Mouse (Mus musculus): ENCODE measurements at regions not wholly inside any gene's neighbourhood (a gene's known extent, or its start where the extent isn't known, plus 50 kb on each side); places are given as distances from the start of the nearest gene placed in this dataset.
"Not testable (repeated sequence)": the region's sequence is repeated elsewhere in the genome, so short reads cannot be mapped to it uniquely, and the experiment has no call there.

GRCm38 (mm10) chr4:131405376-131406017, 432.6 kb downstream of the Ptpru start:
- DNase-seq (ENCODE audit: extremely low read depth, insufficient read length, low spot score), result no peak

DNA sequence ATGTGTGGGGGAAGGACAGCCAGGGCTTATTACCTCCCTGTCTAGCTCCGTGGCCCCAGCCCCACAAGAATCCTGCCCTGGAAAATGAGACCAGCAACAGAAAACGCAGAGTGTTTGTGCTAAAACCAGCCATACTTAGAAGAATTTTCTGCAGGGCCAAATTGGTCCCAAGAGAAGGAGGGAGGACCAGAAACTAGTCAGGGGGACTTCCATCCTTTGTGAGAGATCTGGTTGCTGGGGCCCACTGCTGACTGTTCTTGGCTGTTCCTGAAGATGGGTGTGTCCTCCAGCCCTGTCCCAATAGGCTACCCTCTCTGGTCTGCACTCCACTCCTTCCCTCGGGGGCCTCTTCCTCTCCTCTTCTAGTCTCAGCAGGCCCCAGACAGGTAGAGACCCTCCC, 430.6 kb downstream of the Ptpru start:
- DNase-seq (ENCODE audit: extremely low read depth, insufficient read length, low spot score), result no peak

GRCm38 (mm10) chr4:131408644-131409043, 429.4 kb downstream of the Ptpru start:
- no peak for DNase-seq (ENCODE audit: extremely low read depth, insufficient read length, low spot score)

DNA sequence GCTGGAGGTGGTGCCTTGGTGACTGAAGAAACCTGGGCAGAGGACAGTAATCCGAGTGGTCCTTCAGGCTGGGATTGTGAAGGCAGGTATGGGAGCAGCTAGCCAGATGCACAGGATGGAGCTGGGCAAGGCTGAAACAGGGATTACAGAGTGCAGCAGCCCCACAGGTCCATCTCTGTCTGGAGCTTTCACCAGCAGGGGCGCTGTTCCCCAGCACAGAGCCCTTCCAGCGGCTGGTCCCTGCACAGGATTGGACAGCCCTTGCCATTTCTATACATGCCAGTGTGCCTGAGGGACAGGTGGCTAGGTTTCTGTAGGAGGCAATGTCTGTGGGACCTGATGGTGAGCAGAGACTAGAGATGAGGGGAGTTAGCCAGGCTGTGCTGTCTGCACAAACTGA, 428.3 kb downstream of the Ptpru start:
- DNase-seq (ENCODE audit: extremely low read depth, insufficient read length, low spot score), result no peak

- no peak for DNase-seq (ENCODE audit: extremely low read depth, insufficient read length, low spot score)
These were observed 426.2 kb downstream of the Ptpru start for GRCm38 (mm10) chr4:131411936-131412335.

- DNase-seq (ENCODE audit: extremely low read depth, insufficient read length, low spot score), result no peak
These were observed 424.7 kb downstream of the Ptpru start for GRCm38 (mm10) chr4:131413380-131413779.

DNA sequence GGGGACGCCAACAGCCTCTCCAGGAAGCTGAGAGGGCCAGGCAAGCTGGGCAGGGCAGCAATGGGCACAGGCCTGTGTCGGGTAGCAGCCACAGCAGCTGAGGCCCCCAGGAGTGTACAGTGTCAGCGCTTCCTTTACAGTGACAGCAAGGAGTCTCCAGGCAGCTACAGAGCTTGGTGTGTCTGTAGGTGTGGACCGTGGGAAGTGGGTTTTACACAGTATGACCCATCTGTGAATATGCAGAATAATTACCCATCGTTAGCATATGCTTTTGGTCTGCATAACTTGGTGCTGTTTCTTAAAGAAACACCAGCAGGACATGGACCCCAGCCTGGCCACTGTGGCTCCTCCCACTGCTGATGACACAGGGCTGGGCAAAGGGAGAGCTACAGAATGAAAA, 422.6 kb downstream of the Ptpru start:
- DNase-seq (ENCODE audit: extremely low read depth, insufficient read length, low spot score), result no peak

DNA sequence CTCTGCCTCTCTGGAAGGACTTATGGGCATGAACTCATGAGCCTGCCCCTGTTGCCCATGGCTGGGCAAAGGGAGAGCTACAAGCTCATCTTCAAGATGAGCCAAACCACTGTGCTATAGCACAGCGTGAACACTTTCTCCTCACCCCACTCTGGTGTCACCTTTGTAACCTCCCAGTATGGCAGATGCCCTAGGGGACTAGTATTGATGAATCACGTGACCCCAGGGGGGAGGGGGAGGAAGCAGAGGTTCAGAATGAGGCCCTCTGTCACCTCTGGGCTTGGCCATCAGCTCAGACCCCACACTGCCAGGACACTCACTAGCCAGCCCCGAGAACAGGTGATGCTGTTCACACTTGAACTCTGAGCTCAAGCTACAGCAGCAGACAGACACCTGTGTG, 421.9 kb downstream of the Ptpru start:
- no peak for DNase-seq (ENCODE audit: extremely low read depth, insufficient read length, low spot score)

DNA sequence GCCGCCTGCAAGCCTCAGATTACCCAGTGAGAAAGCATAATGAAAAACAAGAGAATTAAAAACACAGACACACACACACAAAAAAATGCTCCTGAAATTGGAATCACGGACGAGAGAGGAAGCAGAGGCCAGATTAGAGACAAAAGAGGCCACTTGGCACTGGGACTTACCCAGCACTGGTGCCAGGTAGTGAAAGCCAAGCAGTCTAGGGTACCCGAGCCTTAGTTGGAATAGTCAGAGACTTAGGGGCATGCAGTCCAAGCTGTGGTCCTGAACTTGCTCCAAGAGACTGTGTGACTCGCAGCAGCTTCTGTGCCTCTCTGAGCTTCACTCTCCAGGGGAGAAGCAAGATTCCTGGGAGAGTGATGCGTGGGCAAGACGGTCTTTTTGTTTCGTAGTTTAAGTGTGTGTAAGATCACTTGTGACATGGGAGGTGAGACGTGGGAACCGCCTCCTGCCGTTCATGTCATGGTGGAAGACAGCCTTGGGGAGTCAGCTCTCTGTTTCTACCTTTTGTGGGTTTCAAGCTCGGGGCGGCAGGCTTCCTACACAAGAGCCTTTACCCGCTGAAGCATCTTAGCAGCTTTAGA, 420.8 kb downstream of the Ptpru start:
- no peak for DNase-seq (ENCODE audit: extremely low read depth, insufficient read length, low spot score)

- no peak for DNase-seq (ENCODE audit: extremely low read depth, insufficient read length, low spot score)
These were observed 412.8 kb downstream of the Ptpru start for GRCm38 (mm10) chr4:131425311-131425710.

DNA sequence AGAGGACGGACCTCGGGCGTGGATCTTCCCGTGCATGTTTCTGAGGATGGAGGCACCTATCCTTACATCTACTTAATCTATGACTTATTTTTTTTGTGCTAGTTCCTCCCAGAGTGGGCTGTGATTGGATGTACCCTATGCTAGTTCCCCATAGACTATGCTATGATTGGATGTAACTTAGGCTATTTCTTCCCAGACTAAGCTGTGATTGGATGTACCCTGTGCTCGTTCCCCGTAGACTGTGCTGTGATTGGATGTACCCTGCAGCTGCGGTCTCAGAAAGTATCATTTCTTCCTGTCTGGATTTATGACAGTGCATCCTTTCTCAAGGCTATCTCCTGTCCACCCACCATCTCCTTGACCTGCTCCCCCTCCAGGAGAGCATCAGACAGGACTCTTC, 410.2 kb downstream of the Ptpru start:
- DNase-seq (ENCODE audit: extremely low read depth, insufficient read length, low spot score), result no peak

DNA sequence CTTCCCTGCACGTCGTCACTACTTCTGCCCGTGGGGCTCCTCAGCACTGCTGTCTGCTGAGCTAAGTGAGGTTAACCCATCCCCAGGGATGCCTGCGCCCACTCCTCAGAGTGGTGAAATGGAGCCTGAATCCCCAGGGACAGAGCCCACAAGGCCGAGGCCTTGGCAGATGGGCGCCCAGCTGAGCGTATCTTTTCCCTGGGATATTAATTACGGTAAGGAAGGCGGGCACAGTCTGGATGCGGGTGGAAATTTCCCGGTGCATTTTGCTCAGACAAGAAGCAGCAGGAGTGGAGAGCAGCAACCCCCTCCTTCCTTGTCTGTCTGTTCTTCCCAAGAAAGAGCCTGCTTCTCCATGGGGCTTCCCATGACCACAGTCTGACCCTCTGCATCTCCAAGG, 408.7 kb downstream of the Ptpru start:
- no peak for DNase-seq (ENCODE audit: extremely low read depth, insufficient read length, low spot score)

DNA sequence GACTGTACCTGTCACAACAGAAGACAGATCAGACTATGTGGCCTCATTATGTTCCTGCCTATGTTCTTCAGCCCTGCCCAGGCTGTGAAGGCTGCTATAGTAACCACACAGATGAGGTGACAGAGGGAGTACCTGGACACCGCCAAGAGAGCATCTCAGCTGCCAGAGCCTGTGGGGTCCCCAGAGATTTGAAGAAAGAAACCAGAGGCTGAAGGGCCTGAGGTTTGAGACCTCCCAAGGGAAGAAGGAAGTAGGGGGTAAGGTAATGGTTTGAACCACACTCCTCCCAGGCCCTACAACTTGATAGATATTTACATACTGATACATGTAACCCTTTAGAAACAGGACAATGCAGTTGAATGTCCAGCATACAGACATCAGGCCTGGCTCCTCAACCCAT, 407.7 kb downstream of the Ptpru start:
- no peak for DNase-seq (ENCODE audit: extremely low read depth, insufficient read length, low spot score)

- DNase-seq (ENCODE audit: extremely low read depth, insufficient read length, low spot score), result no peak
These were observed 406.9 kb downstream of the Ptpru start for GRCm38 (mm10) chr4:131431188-131431587.

- DNase-seq (ENCODE audit: extremely low read depth, insufficient read length, low spot score), result no peak
These were observed 405.4 kb downstream of the Ptpru start for GRCm38 (mm10) chr4:131432591-131433177.

GRCm38 (mm10) chr4:131435222-131435621, 402.9 kb downstream of the Ptpru start:
- no peak for DNase-seq (ENCODE audit: extremely low read depth, insufficient read length, low spot score)

DNA sequence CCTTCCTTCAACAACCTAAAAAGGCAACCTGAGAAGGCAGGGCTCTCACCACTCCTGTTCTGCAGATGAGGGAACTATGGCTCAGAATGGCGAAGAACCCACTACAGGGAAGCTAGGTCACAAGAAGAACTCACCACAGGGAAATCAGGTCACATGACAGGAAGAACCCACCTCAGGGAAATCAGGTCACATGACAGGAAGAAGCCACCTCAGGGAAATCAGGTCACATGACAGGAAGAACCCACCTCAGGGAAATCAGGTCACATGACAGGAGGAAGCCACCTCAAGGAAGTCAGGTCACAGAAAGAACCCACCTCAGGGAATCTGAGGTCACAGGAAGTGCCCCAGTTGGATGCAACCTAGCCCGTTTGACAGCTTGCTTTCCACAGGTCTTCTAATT, 399.7 kb downstream of the Ptpru start:
- DNase-seq (ENCODE audit: extremely low read depth, insufficient read length, low spot score), result no peak

DNA sequence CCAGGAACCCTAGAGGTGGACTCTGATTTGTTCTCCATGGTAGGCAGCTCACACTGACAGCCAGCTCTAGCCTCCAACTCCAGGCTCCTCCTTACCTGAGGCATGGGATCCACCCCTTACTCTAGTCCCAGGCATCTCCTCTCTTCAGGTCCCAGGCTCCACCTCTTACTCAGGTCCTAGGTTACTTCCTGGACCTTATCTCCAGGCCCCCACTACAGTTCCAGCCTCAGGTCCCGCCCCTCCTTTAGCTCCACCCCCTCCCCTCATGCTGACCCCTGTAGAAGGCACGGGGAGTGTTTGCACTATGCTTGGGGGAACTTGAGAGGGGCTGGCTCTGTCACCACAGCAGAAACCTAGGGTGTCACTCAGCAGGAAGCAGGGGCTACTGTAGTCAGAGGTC, 399.2 kb downstream of the Ptpru start:
- no peak for DNase-seq (ENCODE audit: extremely low read depth, insufficient read length, low spot score)

DNA sequence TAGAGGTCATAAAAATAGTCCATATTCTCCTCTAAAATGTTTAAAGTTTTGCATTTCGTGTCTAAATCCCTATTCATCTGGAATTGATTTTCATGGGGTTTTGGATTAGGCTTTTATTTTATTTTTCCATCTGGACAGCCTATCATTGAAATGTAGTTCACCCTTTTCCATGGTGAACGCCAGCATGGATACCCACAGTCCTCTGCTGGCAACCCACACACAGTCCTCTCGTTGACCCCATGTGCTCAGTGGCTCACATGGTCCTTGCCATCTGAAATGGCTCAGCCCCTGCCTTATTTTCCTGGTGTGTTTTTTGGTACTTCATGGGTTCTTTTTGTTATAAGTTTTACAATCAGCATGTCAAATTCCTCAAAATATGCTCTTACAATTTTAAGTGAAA, 397.2 kb downstream of the Ptpru start:
- DNase-seq (ENCODE audit: extremely low read depth, insufficient read length, low spot score), result no peak

- DNase-seq (ENCODE audit: extremely low read depth, insufficient read length, low spot score), result no peak
These were observed 394.6 kb downstream of the Ptpru start for GRCm38 (mm10) chr4:131443518-131443917.

DNA sequence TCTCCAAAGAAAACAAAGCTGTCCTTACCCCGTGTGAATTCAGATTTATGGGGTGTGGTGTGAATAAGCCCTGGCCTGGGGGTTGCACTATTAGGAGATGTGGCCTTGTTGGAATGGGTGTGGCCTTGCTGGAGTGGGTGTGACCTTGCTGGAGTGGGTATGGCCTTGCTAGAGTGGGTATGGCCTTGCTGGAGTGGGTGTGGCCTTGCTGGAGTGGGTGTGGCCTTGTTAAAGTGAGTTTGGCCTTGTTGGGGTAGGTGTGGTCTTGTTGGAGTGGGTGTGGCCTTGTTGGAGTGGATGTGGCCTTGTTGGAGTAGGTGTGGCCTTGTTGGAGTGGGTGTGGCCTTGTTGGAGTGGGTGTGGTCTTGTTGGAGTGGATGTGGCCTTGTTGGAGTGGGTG, 387.8 kb downstream of the Ptpru start:
- not testable (repeated sequence) for DNase-seq (ENCODE audit: extremely low read depth, insufficient read length, low spot score)

GRCm38 (mm10) chr4:131457551-131457950, 380.5 kb downstream of the Ptpru start:
- no peak for DNase-seq (ENCODE audit: extremely low read depth, insufficient read length, low spot score)
